Mouse (Mus musculus) kidney, postnatal 36 days (tissue): ENCODE data around the gene Mgll.
A peak's percentile ranks its signal among the peaks of the same experiment; 100 is the strongest.

ENCODE experiments used
- DNase-seq, 2 experiments: peaks; one replicate each; pipeline ENCODE4 v3.0.0; 2021 to 2022; ENCODE audit warnings: mixed read lengths in 2 of 2

The Mgll gene

GRCm38 (mm10) chr6:88775267-88775666, 51.1 kb downstream of the Mgll start:
- no peak for DNase-seq

- peak; percentile 34 to 39 for DNase-seq
Observed at GRCm38 (mm10) chr6:88776336-88776923, 52.2 kb downstream of the Mgll start.

- no peak for DNase-seq
Observed at GRCm38 (mm10) chr6:88776964-88777363, 52.8 kb downstream of the Mgll start.

GRCm38 (mm10) chr6:88778047-88778688, 54.0 kb downstream of the Mgll start:
- DNase-seq = no peak

- DNase-seq = no peak
Observed at GRCm38 (mm10) chr6:88779755-88780154, 55.5 kb downstream of the Mgll start.

GRCm38 (mm10) chr6:88781919-88782318, 57.7 kb downstream of the Mgll start:
- DNase-seq = no peak

GRCm38 (mm10) chr6:88782981-88783397, 58.8 kb downstream of the Mgll start:
- no peak for DNase-seq

GRCm38 (mm10) chr6:88784691-88785173, 60.5 kb downstream of the Mgll start:
- peak; percentile 39 for DNase-seq

GRCm38 (mm10) chr6:88785331-88785730, 61.1 kb downstream of the Mgll start:
- peak; percentile 45 to 47 for DNase-seq

- DNase-seq = no peak
Observed at GRCm38 (mm10) chr6:88785781-88786542, 61.8 kb downstream of the Mgll start.

- DNase-seq = no peak
Observed at GRCm38 (mm10) chr6:88786732-88787445, 62.7 kb downstream of the Mgll start.

GRCm38 (mm10) chr6:88787496-88787895, 63.3 kb downstream of the Mgll start:
- peak; percentile 52 to 59 for DNase-seq

- no peak for DNase-seq
Observed at GRCm38 (mm10) chr6:88788219-88788618, 64.0 kb downstream of the Mgll start.

GRCm38 (mm10) chr6:88791299-88791698, 67.1 kb downstream of the Mgll start:
- DNase-seq = no peak

- DNase-seq = peak; percentile 63 to 67
Observed at GRCm38 (mm10) chr6:88792147-88792691, 68.0 kb downstream of the Mgll start.

- DNase-seq = no peak
Observed at GRCm38 (mm10) chr6:88793243-88793642, 69.0 kb downstream of the Mgll start.

GRCm38 (mm10) chr6:88793872-88794271, 69.7 kb downstream of the Mgll start:
- no peak for DNase-seq

GRCm38 (mm10) chr6:88794561-88794971, 70.4 kb downstream of the Mgll start:
- DNase-seq = no peak

GRCm38 (mm10) chr6:88800191-88800590, 76.0 kb downstream of the Mgll start:
- DNase-seq = no peak

- DNase-seq = no peak
Observed at GRCm38 (mm10) chr6:88800735-88801134, 76.5 kb downstream of the Mgll start.

- DNase-seq = no peak
Observed at GRCm38 (mm10) chr6:88803051-88803450, 78.8 kb downstream of the Mgll start.

GRCm38 (mm10) chr6:88803957-88804695, 79.9 kb downstream of the Mgll start:
- no peak for DNase-seq
